Mouse (Mus musculus): Measurements from ENCODE around the gene Hoxa4.
A peak's percentile ranks its signal among the peaks of the same experiment; 100 is the strongest.

The Hoxa4 gene

DNA sequence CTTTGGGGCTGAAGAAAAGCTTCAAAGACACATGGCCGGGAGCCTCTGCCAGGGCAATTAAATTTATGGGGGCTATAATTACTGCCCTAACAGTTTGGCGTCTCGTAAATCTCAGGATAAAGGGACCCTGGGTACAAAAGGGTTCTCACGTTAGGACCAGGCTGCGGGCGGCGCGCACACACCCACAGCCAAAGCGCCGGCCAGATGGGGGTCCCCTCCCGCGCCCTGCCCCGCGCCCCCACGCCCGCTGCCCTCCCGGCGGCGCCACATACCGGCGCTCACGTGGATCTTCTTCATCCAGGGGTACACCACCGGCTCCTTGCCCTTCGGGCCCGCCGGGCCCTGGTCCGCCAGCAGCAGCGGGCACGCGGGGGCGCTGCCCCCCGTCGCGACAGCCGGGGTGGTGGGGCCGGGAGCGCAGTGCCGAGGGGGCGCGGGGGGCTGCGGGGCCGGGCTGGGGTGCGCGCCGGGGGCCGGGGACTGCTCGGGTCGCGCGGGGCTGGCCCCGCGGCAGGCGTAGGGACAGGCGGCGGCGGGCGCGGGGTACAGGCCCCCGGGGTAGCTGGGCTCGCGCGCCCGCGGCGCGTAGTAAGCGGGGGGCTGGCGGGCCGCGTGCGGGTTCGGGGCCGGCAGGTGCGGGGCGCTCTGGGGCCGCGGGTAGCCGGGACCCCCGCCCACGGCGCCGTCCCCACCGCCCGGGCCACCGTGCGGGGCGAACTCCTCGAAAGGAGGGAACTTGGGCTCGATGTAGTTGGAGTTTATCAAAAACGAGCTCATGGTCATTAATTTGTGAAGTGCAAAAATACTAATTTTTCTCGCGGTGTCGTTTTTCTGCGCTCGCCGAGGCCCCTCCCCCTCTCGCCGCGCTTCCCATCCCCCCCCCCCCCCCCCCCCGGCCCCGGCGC is at the start of gene Hoxa4:
TSS of gene Hoxa4 (minus strand) at position 848 of the 905 bp plus-strand sequence.
- no peak for DNase-seq (ENCODE audit: low spot score in 2 of 2)

DNA sequence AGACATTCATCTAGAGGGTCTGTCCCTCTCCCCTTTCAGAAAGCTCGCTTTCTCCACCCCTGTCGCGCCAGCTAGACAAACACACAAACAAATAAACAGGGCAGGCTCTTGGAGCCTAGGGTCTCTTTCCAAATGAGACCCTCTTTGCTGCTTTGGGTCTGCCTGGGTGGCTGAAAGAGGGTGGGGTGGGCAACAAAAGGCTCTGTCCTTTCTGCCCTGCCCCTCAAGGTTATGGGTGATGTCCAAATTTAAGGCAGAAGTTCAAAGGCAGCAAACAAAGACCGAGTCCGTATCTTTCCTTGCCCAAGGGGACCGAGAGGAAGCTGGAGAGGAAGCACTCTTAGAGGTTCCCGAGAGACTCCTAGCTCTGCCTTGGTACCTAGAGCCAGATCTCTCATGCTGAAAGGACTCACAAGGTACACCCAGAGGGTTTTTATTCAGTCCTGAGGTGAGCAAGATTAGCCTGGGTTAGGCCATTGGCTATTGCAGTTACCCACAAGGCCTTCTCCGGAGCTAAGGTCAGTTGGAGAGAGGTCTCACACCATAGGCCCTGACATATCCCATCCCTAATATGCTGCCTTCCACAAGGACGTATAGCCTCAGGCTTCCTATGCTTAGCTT is 49.6 kb upstream of the Hoxa4 start:
- DNase-seq (ENCODE audit: low spot score in 2 of 2): peak in 1 of 2 experiments; percentile 10

DNA sequence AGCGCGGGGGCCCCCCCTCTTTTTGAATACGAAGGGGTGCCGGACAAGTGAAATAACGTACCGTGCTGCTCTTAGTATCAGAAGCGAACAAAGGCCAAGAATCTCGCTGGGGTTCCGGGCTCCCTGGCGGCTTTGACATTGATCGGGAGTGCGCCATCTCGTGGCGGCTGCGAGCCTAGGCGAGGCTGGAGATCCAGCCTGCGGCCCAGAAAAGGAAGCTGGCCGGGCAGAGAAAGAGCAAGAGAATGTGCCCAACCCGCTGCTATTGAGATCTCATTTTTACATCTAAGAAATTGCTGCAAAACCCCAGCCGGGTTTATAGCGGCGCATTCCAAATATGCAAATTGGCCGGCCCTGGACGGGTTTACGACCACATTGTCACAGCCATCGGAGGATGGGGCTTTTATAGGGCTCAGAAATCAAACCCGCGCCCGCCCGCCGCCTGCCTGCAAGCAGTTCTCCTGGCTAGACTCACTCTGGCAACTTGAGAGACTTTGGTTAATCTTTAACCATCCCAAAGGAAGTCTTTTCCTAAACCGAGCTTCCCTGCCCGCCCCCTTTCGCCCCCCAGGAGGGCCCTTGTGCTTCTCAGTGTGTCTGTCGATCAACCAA is 48.9 kb upstream of the Hoxa4 start, which contains the start of gene Hoxa10:
TSS of gene Hoxa10 (minus strand) at position 466 of the 612 bp plus-strand sequence.
- DNase-seq (ENCODE audit: low spot score in 2 of 2): peak in 1 of 2 experiments; percentile 84

DNA sequence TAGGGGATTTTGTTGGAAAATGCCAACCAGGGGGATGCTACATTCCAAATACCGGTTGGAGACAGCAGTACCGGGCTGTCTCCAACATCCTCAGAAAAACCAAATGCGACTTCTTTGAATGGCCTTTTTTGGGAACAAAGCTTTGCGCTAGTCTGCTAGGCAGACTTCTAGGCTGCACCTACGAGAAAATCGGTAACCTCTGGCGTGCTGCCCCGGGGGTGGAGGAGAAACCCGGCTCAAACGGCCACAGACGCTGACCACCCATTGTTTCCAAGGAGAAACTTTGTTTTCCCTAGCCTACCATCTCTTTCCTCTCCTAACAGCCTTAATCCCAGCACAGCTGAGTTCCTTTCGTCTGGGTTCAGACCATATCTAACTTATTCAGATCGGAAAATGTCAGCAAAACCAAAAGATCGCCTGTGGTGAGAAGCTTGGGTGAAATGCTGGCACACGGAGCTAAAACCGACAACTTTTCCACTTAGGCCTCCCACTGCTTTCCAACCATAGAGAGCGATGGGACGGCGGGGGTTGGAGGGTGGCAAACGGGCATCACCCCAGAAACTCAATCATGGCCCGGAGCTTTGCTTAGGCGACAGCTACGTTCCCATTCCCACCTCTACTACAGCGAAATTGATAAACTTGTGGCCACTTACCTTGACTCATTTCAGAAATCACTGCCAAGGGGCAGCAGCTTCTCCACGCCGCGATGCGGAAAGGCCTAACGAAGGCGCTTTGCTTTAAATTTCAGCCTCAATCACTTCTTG is 48.3 kb upstream of the Hoxa4 start:
- peak in 1 of 2 experiments; percentile 11 for DNase-seq (ENCODE audit: low spot score in 2 of 2)

DNA sequence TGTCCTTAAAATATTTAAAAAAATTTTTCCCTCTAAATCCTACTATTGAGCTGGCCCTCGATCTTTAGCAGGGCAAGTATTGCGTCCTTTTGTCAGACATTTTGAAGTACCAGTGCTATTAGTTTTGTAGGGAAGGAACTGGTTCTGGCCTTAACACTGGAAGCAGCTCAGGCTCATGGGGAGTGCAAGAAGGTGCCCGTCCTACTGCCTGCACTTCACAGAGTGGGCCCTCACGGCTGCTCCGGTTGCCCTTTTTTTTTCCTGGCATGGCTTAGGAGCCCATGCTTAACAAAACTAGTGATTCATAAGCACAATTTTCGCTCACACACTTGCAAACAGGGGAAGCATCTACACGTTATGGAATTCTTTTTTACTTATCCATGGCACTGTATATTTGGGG is 47.4 kb upstream of the Hoxa4 start:
- DNase-seq (ENCODE audit: low spot score in 2 of 2): no peak

DNA sequence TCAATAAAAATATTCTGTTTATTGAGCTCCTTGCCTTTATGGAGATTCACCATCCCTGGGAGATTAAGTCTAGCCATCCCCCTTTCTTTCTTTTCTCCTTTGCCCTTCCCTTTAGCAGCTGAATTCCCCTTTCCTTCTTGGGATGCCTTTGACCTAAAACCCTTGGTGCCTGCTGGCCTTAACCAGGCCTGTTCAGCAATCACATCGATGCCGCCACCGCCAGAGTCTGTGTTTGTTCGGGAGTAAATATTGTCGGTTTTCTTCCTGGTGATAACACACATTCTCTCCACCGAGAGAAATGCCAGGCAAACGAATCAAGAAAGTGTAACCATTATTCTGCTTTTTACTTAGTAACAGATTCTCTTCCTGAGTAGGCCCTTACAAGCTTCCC is 46.6 kb upstream of the Hoxa4 start:
- peak in 1 of 2 experiments; percentile 4 for DNase-seq (ENCODE audit: low spot score in 2 of 2)

DNA sequence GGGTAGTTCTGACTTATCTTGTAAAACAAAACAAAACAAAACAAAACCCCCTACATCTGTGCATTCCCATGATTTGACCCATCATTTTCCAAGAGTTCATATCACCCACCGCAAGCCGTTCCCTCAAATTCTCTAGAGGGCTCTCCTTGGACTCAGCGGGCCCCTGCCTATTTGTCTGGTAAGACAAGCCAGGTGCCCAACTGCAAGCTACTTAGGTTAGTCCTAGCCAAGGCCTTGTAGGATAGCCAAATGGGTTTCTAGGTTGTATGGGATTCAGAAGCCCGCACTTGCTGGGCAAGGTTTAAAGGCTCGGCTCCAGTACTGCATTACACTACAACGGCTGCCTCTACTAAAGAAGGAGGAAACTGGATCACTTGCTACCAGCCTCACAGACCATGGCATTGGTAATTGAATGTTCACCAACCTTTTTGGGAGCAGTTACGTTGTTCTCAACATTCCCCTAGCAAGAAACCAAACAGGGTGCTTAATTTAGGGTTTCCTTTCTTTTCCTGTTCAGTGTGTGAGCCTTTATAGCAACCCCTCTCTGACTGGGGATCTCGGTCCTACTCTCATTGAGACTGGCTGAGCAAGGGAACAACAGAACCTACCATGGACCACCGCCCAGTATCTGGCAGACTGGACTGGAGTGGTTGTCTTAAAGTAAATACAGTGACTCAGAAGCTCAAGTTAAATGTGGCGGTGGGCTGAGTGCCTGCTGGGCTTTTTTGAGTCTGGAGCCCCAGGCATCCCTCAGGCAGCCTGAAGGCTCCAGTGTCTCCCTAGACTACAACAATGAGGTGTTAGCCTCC is 46.0 kb upstream of the Hoxa4 start:
- DNase-seq (ENCODE audit: low spot score in 2 of 2): peak in 1 of 2 experiments; percentile 8

DNA sequence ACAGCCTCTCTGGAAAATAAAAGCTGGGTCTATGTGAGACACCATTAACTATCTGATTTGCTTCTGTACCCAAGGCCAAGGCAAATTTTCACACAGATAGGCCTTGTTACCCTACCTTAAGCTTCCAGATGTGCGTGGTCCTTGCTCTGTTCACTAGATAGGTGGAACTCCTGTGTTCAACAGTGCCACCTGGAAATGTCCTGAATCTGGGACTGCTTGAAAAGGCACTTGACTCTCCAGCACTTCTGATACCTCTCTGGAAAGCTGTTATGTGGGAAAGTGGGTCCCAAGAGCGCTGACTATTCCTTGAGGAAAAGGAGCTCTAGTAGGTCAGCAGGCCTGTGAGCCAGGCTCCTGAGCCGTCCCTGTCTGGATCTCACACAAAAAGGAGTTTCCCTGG is 45.3 kb upstream of the Hoxa4 start:
- DNase-seq (ENCODE audit: low spot score in 2 of 2): peak in 1 of 2 experiments; percentile 2

DNA sequence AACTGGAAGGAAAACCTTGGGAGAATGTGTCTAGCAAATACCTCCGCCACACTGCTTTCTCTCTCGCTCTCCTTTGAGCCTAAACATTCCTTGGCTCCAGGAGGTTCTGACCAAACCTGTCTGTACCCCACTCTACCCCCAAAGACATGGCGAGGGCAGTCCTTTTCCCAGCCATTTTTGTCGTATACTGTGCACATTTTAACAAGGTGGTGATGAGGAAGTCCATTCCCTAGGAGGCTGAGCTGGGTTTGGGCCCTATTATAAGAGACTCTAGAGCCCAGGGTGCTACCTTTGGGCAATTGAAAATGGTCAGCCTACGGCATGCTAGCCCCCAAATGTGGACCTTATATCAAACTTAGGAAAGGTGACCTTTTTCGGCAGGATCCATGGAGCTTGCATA is 44.3 kb upstream of the Hoxa4 start:
- DNase-seq (ENCODE audit: low spot score in 2 of 2): peak in 1 of 2 experiments; percentile 7

DNA sequence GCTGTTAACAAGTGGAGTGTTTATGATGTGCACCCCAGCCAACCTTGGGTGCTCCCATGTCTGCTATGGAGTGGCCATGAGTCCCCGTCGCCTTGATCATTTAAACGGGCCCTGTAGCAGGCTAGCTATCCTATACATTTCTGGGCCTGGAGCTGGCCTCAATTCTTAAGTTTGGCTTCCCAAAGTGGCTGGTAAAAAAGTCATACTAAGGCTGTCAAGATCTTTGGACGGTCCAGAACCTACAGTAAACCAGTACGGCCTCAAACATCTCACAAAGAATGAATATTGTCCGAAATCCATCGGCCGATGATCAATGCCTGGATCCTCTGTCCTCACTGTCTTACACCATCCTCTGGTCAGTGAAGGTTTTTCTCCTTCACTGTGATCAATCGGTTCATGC is 43.7 kb upstream of the Hoxa4 start:
- DNase-seq (ENCODE audit: low spot score in 2 of 2): no peak

DNA sequence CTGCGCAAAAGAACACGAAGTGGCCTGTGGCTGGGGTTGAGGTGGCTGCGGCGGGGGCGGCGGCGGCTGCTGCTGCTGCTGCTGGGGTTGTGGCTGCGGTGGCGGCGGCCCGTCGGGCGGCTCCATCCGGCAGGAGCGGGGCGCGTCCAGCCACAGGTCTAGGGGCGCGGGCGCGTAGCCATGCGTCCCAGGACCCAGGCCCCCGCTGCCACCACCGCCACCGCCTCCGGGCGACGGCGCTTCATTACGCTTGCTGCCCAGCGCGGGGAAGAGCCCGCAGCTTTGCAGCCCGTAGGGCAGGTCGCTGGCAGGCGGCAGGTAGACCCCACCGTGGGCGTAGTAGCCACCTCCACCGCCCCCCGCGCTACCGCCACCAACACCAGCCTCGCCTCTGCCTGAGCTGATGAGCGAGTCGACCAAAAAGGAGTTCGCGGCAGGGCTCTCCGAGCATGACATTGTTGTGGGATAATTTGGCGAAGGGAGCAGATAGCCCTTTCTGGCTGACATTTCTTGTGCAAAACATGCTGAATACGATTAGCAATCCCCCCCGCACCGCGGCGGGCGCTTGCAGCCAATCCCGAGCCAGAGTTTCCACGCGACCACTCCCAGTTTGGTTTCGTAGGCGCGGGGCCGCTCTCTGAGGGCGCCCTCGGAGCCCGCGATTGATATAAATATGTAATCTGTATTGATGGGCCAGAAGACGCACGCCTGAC is 43.0 kb upstream of the Hoxa4 start:
- no peak for DNase-seq (ENCODE audit: low spot score in 2 of 2)

DNA sequence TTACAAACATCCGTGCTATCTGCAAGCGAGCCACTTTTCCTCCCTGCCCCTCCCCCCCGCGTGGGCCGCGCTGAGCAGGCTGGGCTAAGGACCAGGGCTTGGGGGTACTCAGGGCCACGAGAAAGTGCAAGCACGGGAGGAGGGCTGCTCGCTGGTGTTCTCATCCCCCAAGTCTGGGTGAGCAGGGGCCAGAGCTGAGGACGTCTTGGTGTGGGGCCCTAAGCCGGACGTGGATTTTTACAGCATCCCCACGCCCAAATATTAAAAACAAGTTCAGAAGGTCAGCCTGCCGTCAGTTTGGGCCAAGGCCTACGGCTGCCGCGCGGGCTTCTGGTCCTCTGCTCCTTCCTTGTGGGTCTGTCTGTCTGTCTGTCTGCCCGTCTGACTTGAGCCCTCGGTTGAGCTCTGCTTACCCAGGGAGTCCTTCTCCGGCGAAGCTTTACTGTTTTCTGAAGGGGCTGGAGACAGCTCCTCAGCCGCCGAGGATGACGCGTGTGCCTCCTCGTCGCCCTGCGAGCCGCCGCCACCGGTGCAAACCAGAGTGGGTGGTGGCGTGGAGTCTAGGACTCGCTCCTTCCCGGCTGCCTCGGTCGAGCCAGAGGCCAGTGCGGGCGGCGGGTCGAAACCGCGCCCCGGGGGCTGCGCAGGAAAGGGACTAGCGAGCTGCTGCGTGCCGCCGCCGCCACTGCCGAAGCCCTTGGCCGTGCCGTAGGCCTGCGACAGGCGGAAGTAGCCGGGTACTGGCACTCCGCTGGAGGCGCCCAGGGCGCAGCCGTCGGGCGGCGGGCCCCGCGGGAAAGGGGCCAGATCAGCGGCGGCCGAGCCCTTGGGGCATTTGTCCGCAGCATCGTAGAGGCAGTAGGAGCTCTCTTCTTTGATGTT is 42.2 kb upstream of the Hoxa4 start:
- no peak for DNase-seq (ENCODE audit: low spot score in 2 of 2)

DNA sequence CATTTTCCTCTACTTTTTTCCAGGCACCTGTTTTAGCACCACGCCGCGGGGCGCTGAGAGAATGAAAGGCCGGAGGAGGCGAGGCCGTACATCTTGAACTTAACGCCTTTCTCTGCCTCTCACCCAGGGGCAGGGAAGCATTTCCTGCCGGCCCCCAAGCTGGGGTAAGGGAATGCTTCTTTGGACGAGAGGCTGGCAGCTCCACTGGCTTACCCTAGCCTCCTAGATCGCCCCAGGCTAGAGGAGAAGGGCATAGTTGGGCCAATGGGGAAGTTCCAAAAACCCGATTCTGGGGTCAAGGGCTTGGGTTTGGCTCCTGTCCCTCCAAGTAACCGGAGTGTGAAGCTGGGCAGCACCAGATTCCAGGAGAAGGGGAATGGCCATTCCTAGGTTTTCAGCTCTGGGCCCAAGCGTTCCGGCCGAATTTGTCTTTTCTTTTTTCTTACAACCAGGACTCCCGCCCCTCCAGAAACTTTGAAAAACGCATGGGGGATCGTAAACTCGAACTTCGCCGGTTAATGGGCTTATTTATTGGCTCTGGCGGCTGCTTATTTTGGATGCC is 41.5 kb upstream of the Hoxa4 start:
- no peak for DNase-seq (ENCODE audit: low spot score in 2 of 2)

DNA sequence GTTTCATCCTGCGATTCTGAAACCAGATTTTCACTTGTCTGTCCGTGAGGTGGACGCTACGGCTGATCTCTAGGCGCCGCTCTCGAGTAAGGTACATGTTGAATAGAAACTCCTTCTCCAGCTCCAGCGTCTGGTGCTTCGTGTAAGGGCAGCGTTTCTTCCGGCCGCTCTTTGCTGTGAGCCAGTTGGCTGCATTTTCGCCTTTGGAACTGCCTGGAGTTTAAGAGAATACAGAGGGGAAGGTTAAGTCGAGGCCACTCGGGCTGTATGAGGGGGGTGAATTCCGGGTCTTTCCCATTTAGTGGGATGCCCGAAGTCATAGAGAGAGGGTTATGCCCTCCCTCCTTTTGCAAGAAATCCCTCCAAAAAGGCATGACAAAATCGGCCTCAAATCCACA is 41.0 kb upstream of the Hoxa4 start:
- DNase-seq (ENCODE audit: low spot score in 2 of 2): no peak

DNA sequence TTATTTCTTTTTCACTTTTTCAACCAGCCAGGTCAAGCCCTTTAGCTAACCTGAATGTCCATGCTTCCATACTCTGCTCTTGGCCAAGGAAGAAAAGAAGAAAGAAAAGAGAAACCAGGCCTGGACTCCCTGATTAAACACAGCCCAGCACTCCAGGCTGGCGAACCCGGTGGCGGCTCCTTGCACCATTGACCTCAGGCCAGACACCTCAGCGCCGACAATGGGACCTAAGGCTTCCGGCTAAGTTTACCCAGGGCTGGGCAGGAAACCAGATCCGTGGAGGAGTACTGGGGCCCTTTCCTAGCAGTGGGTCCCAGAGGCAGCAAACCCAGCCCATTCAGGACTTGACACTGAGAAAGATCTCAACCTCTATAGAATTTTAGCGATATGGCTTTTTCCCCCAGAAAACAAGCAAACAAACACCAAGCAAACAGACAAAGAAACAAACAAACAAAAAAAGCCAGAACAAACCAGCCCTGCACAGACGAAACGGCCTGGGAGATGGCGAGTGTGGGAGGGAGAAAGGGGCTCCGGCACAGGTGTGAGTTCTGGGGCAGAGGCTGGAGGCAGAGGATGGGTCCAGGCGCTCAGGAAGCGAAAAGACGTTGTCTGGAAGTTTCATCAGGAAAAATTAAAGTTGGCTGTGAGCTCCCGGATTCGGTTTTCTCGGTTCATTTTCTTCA is 40.5 kb upstream of the Hoxa4 start:
- peak in 1 of 2 experiments; percentile 4 for DNase-seq (ENCODE audit: low spot score in 2 of 2)

DNA sequence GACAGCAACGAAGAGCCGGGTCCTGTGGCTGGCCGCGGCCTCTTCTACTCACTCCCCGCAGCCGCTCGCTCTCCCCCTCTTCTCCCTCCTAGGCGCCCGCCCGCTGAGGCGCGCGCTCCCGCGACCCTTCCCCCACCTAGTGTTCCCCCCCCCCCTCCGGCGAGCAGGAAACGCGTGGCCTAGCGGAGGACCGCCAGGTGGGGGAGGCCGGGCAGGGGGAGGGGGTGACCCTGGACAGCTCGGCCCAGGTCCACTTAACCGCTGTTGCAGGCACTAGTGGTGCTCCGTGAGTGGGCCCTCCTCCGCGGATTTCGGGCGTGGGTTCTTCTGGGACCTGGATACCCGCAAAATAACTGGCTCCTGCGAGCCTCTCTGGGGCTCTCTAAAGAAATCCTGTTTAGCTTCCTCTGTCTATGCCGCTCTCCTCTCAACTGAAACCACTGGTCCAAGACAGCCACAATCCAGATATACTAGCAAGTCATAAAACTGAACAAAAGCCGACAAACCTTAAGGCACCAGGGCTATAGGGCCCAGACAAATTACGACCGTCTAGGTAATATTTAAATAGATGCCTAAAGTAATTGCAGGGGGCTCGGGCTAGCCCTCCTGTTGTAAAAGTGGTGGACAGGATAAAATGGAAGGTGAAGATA is 39.1 kb upstream of the Hoxa4 start, which contains the start of gene Hoxa9:
TSS of gene Hoxa9 (minus strand) at position 574 of the 650 bp plus-strand sequence.
- DNase-seq (ENCODE audit: low spot score in 2 of 2): peak in 1 of 2 experiments; percentile 3

DNA sequence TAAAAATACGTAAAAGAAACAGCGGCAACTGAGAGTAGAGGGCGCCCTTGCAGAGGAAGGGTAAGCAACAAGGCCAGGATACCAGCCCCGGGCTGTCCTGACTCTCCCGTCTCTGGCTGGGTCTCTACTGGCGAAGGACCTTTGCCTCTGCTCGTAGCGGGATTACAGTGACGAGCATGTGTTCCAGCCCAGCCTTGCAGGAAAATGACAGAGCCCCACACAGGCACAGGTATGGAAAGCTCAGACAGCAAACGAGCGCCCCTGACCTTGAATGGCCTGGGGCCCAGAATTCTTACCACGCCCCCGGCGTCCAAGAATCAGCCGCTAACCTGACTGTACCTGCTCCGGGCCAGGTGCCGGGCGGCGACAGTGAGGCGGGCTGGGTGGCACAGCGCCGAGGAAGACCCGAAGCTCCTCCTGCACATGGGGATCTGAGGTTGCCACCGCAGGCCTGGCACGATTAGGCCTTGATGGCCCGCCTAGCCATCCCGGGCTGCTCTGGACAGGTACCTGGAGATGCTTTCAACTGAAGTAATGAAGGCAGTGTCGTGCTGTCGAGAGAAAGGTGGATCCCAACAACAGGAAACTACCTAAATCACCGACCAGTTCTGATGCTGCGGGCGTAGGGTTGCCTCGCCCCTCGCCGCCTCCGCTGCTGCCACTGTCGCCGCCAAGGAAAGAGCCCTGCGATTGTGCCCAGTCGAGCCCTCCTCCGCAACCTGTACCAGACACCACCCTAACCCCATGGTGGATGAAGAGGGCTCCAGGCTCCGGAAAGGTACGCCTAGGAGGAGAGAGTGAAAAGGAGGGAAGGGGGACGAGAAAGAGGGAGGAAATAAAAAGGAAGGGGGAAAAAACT is 38.2 kb upstream of the Hoxa4 start:
- DNase-seq (ENCODE audit: low spot score in 2 of 2): no peak

Measured in spleen, postnatal 10 days (tissue).